Mouse (Mus musculus) kidney, adult 2 months (tissue): ENCODE results near the gene Cpm.

Experiments used
- CTCF ChIP-seq: fragments of 200-500 bp; conservative IDR thresholded peaks from 2 replicates; pipeline ENCODE4 v1.5.1; 2011; ENCODE audit warnings: low read depth, mild to moderate bottlenecking, control low read depth, low read length, moderate library complexity, mixed read lengths; ENCODE audit not compliant: insufficient read depth, insufficient read length
- POLR2A ChIP-seq: fragments of 200-500 bp; IDR thresholded peaks from one replicate; pipeline ENCODE4 v1.6.1; 2011; ENCODE audit warnings: low read depth, low read length, control low read depth

- no peak for TF ChIP-seq POLR2A
- no peak for TF ChIP-seq CTCF
Observed at GRCm38 (mm10) chr10:117658522-117659429, 29.5 kb downstream of the Cpm start.
